In the genomic region with DNA sequence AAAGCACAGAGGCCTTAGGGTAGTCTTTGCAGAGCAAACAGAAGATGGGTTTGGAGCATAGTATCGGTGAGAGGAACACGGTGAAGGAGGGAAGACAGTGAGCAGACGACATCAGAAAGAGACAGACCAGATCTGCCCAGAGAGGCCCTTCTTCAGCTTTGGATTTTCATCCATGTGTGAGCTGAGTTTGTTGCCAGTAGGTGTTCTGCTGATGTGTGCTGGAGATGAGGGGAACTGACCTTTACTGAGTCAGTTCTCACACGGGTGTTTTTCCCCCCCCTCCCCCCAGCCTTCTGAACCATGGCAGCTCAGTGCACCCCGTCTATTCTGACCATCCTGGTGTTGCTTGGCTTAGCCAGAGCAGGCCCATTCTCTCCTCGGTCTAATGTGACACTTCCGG, we compare ENCODE assay signal across 8 mouse cellular contexts. TPM values are rescaled to one million over a fixed set of nuclear protein-coding genes. Genes with fewer than 3 reads are reported as not detected.
DNase-seq lines count a peak whose midpoint lies in the region; ATAC-seq and TF ChIP-seq lines count a peak whose summit lies in the region.

Tnxb (plus strand) TSS at position 301 of the 400 bp plus-strand sequence.

- peaks cover 10% of the 10 kb centered on the region for H3K27me3 ChIP-seq in spleen, adult 2 months (ENCODE audit: control insufficient read depth, insufficient read depth, low read length)
- H3K27me3 ChIP-seq in intestine, postnatal 0 days (replicated peaks; ENCODE audit: control insufficient read depth, insufficient read depth, low read length): peaks cover 53% of the 10 kb centered on the region
- peaks cover 9% of the 10 kb centered on the region; the same call in 1 of the 2 replicates for H3K27me3 ChIP-seq in stomach, postnatal 0 days (ENCODE audit: control insufficient read depth, insufficient read depth, low read length)

- H3K9me3 ChIP-seq in intestine, postnatal 0 days (ENCODE audit: control insufficient read depth): no peaks in the 10 kb centered on the region
- no peaks in the 10 kb centered on the region for H3K9me3 ChIP-seq in stomach, postnatal 0 days (ENCODE audit: control insufficient read depth, low read length)

- TF ChIP-seq CTCF in spleen, adult 2 months (IDR thresholded peaks at IDR 0.05; ENCODE audit: extremely low read depth, insufficient read depth, insufficient read length, insufficient replicate concordance): no peak
- no peak for TF ChIP-seq CTCF in intestine, postnatal 0 days (IDR thresholded peaks at IDR 0.05; ENCODE audit: low read depth)
- no peak for TF ChIP-seq CTCF in stomach, postnatal 0 days (IDR thresholded peaks at IDR 0.05; ENCODE audit: low read depth)

- DNase-seq in spleen, adult 2 months (ENCODE audit: low read depth in 1 of 2, low spot score in 2 of 2): no peak
- no peak for DNase-seq in spleen, postnatal 4 days (ENCODE audit: low spot score in 2 of 2)
- DNase-seq in gastrocnemius, postnatal 36 days: no peak
- DNase-seq in stomach, postnatal 0 days (ENCODE audit: low spot score): no peak
- DNase-seq in thymus, postnatal 14 days: no peak
- no peak for DNase-seq in thymus, postnatal 10 days (ENCODE audit: low spot score in 2 of 2)
- no peak for DNase-seq in frontal cortex, adult 2 months (ENCODE audit: extremely low spot score in 1 of 2, low spot score in 1 of 2)

- intact Hi-C loops in gastrocnemius, postnatal 36 days (cut with DNase I): no loop called here

- 67% methylated on average over 7 of the region's 7 CpGs for WGBS in spleen, adult 2 months
- 59% methylated on average over 7 of the region's 7 CpGs for WGBS in intestine, postnatal 0 days
- 56% methylated on average over 7 of the region's 7 CpGs for WGBS in stomach, postnatal 0 days

- no peak for ATAC-seq in intestine, postnatal 0 days
- ATAC-seq in stomach, postnatal 0 days (ENCODE audit: low FRiP score, low TSS enrichment): no peak

- H3K4me3 ChIP-seq in spleen, adult 2 months (ENCODE audit: extremely low read depth, insufficient read depth, insufficient read length): no peak within 1 kb of the TSS
- peak within 1 kb of the TSS; percentile 20 for H3K4me3 ChIP-seq in intestine, postnatal 0 days (ENCODE audit: low read depth, low read length)
- 0 out of 2 replicates have a peak within 1 kb of the TSS, but pooled peaks have one; percentile 4 for H3K4me3 ChIP-seq in stomach, postnatal 0 days (ENCODE audit: low read depth, low read length)

- H3K9ac ChIP-seq in intestine, postnatal 0 days (ENCODE audit: low read depth, low read length): no peak within 1 kb of the TSS
- no peak within 1 kb of the TSS; the same call in 1 of the 2 replicates for H3K9ac ChIP-seq in stomach, postnatal 0 days (ENCODE audit: low read length)

- no peak for TF ChIP-seq POLR2A in spleen, adult 2 months (IDR thresholded peaks at IDR 0.05; ENCODE audit: low read depth, low read length)

- H3K4me2 ChIP-seq in intestine, postnatal 0 days (replicated peaks; ENCODE audit: low read depth): peak within 1 kb of the TSS; percentile 41
- H3K4me2 ChIP-seq in stomach, postnatal 0 days (replicated peaks; ENCODE audit: low read depth): peak within 1 kb of the TSS; percentile 37

- H3K4me1 ChIP-seq in spleen, adult 2 months (ENCODE audit: control insufficient read depth, insufficient read depth, insufficient read length): no peaks in the 10 kb centered on the region; the same call in 1 of the 2 replicates
- H3K4me1 ChIP-seq in intestine, postnatal 0 days (replicated peaks; ENCODE audit: control insufficient read depth, insufficient read depth, low read length): no peaks in the 10 kb centered on the region
- H3K4me1 ChIP-seq in stomach, postnatal 0 days (replicated peaks; ENCODE audit: control insufficient read depth, insufficient read depth): peaks cover 3% of the 10 kb centered on the region; the same call in 1 of the 2 replicates

- TF ChIP-seq EP300 in stomach, postnatal 0 days (optimal IDR thresholded peaks at IDR 0.05): no peak

- no peaks in the 10 kb centered on the region for H3K36me3 ChIP-seq in spleen, adult 2 months (ENCODE audit: control insufficient read depth, insufficient read depth, low read length)
- H3K36me3 ChIP-seq in intestine, postnatal 0 days (ENCODE audit: control insufficient read depth, insufficient read depth): peaks cover 7% of the 10 kb centered on the region; the same call in 1 of the 2 replicates
- H3K36me3 ChIP-seq in stomach, postnatal 0 days (ENCODE audit: control insufficient read depth, insufficient read depth, low read length): no peaks in the 10 kb centered on the region

- no peak within 1 kb of the TSS for H3K27ac ChIP-seq in spleen, adult 2 months (ENCODE audit: insufficient read depth, low read length)
- no peak within 1 kb of the TSS for H3K27ac ChIP-seq in intestine, postnatal 0 days (ENCODE audit: low read depth, low read length)
- no peak within 1 kb of the TSS for H3K27ac ChIP-seq in stomach, postnatal 0 days (replicated peaks)

RNA-seq across cellular contexts. Expression of gene Tnxb, which starts in this region (rescaled TPM):
- polyA plus RNA-seq in spleen, adult 2 months (2012; rRNA removed): 34.1 and 34.4 TPM in 2 replicates
- total RNA-seq in gastrocnemius, postnatal 36 days (2021): 10 to 100 TPM; 33.8 to 37.0 TPM
- 1.4 and 1.9 TPM in 2 replicates for polyA plus RNA-seq in intestine, postnatal 0 days (2015; fragmentation: Nextera tagmentation; extraction: Ambion mirVana)
- 1.9 and 2.4 TPM in 2 replicates for polyA plus RNA-seq in stomach, postnatal 0 days (2015; fragmentation: Nextera tagmentation; extraction: Ambion mirVana)
- polyA plus RNA-seq in frontal cortex, adult 2 months (2012; rRNA removed): 1.6 TPM in 2 replicates

Comparison
In these comparisons a context has a peak if more than half of its experiments do, and no peak if none do; other contexts are left out.
1. RNA of gene Tnxb (polyA plus RNA-seq): 34.1 to 34.4 TPM in spleen, adult 2 months; 1.9 to 2.4 TPM in stomach, postnatal 0 days, 1.6 TPM in frontal cortex, adult 2 months and 1.4 to 1.9 TPM in intestine, postnatal 0 days; every median in the first group is over 10 times any median in the second.